Mouse (Mus musculus): ENCODE data around the gene Ppp2r5c. TPM values are rescaled to one million over a fixed set of nuclear protein-coding genes. Genes with fewer than 3 reads are reported as not detected.

The Ppp2r5c gene
- polyA plus RNA-seq, 1 experiment from 2014 or later: 72.1 TPM

DNA sequence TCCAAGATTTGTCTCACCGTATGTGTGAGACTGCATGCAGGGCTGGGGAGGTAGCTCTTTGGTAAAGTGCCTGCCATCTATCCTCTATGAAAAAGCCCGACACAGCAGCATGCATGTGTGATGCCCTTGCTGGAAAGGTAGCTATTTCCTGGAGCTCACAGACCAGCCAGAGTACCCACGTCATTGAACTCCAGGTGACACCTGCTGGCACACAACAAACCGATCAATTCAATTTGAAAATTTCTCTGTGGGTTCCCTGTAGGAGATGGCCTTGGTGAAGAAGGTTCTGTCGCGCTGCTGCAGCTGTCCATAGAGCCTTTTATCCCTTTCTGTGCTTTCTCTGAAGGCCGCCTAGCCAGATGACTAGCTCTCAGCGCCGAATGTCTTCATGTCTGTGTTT is 92.9 kb downstream of the Ppp2r5c start:
- ChIA-PET POLR2A (interaction anchor here (0.6 to 0.9 kb wide), 2 partner anchors 51 to 199 kb away, joined by 3 read pairs; no protein-coding TSS in a partner anchor), CTCF (interaction anchor here (1.3 kb wide), 1 partner anchor 9 kb away, joined by 3 read pairs; no protein-coding TSS in a partner anchor)
- ATAC-seq (no peak), DNase-seq (ENCODE audit: low read depth, low spot score) (no peak)
- TF ChIP-seq CTCF (IDR thresholded peaks at IDR 0.05): no peak
- H3K27me3 ChIP-seq: no peaks in the 10 kb centered on the region
- in situ Hi-C loops (cut with MboI; ENCODE audit: low pct_unique_long_range_greater_than_20kb): no loop called here

GRCm38 (mm10) chr12:110540273-110540672 is 93.4 kb downstream of the Ppp2r5c start:
- CTCF ChIA-PET: interaction anchor here (1.3 kb wide), 1 partner anchor 8 kb away, joined by 3 read pairs; no protein-coding TSS in a partner anchor
- ATAC-seq (no peak), DNase-seq (ENCODE audit: low read depth, low spot score) (no peak)
- TF ChIP-seq CTCF (IDR thresholded peaks at IDR 0.05): no peak
- in situ Hi-C loops (cut with MboI; ENCODE audit: low pct_unique_long_range_greater_than_20kb): no loop called here
- POLR2A ChIA-PET: interaction anchor here (0.6 to 0.9 kb wide), 2 partner anchors 51 to 199 kb away, joined by 3 read pairs; no protein-coding TSS in a partner anchor
- no peaks in the 10 kb centered on the region for H3K27me3 ChIP-seq

DNA sequence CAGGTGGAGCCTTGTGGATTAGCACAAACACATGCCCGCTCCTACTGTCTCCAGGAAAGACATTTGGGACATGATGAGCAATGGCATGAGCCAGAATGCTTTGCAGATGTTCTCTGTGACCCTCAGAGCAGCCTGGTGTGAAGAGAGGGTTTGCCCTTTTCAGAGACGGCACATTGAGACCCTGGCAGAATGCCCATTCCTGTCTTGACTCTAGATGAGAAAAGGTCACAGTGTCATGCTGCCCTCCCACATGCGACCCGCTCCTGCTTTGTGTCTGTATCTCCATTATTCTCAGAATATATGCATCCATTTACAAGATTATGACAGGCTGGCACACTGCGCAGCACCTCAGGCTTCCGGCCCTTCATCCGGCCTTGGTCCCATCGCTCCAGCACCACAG is 94.1 kb downstream of the Ppp2r5c start:
- in situ Hi-C loops (cut with MboI; ENCODE audit: low pct_unique_long_range_greater_than_20kb): no loop called here
- ChIA-PET POLR2A (no interaction called here), CTCF (no interaction called here)
- H3K27me3 ChIP-seq: no peaks in the 10 kb centered on the region
- no peak for TF ChIP-seq CTCF (IDR thresholded peaks at IDR 0.05)
- no peak for ATAC-seq
- no peak for DNase-seq (ENCODE audit: low read depth, low spot score)

- CTCF ChIA-PET: no interaction called here
- no peak for DNase-seq (ENCODE audit: low read depth, low spot score)
- no peaks in the 10 kb centered on the region for H3K27me3 ChIP-seq
- in situ Hi-C loops (cut with MboI; ENCODE audit: low pct_unique_long_range_greater_than_20kb): no loop called here
- POLR2A ChIA-PET: no interaction called here
- no peak for ATAC-seq
- no peak for TF ChIP-seq CTCF (IDR thresholded peaks at IDR 0.05)
These were observed 94.6 kb downstream of the Ppp2r5c start for GRCm38 (mm10) chr12:110541528-110541927.

- ChIA-PET CTCF (no interaction called here), POLR2A (no interaction called here)
- DNase-seq (ENCODE audit: low read depth, low spot score) (peak; percentile 77), ATAC-seq (peak; percentile 89)
- in situ Hi-C loops (cut with MboI; ENCODE audit: low pct_unique_long_range_greater_than_20kb): no loop called here
- no peaks in the 10 kb centered on the region for H3K27me3 ChIP-seq
- no peak for TF ChIP-seq CTCF (IDR thresholded peaks at IDR 0.05)
These were observed 98.3 kb downstream of the Ppp2r5c start for GRCm38 (mm10) chr12:110545040-110545701.

DNA sequence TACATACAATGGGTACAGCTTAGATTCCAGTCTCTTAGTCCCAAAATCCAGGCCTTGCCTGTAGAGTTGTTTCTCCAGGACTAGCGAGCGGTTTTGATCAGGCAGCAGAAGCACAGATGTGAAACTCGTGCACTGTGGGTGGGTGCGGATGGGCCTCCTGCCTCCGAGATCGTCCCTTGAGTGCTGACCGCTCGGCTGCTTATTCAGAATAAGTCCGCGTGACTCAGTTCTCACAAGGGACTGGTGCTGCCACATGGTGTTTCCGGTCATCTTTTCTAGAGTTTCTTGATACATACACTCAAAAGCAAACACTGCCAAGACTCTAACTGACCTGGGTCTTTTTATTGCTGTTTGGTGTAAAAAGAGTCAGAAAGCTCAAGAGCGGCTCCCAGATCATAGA is 100.7 kb downstream of the Ppp2r5c start:
- no peak for ATAC-seq
- in situ Hi-C loops (cut with MboI; ENCODE audit: low pct_unique_long_range_greater_than_20kb): no loop called here
- DNase-seq (ENCODE audit: low read depth, low spot score): no peak
- no peak for TF ChIP-seq CTCF (IDR thresholded peaks at IDR 0.05)
- CTCF ChIA-PET: no interaction called here
- POLR2A ChIA-PET: no interaction called here
- H3K27me3 ChIP-seq: no peaks in the 10 kb centered on the region

DNA sequence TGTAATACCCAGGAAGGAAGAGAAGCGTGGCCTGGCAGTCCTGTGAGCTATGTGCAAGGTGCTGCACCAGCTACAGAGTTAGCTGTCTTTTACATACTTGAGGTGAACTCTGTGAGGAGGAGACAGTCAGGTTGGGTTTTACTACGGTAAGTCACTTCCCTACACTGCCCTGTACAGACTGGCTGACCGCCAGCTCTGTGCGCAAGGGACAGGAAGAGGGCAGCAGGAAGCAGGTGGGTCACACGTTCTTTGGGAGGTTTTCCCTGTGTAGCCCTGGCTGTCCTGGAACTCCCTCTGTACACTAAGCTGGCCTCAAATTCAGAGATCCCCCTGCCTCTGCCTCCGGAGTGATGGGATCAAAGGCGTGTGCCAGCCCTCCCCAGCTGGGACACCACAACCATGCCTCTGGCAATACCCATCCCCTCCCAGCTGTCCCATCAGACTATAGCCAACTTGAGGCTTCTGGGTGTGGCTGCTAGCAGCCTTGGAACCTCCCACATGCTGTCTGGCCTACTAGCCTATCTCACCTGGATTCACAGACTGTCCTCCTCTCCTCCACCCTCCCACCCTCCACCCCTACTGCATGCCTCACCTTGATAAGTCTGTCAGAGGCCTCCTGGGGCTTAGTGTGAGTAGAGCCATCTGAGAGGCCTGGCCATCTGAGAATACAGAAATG is 102.7 kb downstream of the Ppp2r5c start:
- DNase-seq (ENCODE audit: low read depth, low spot score) (no peak), ATAC-seq (no peak)
- no peaks in the 10 kb centered on the region for H3K27me3 ChIP-seq
- in situ Hi-C loops (cut with MboI; ENCODE audit: low pct_unique_long_range_greater_than_20kb): loop anchor here (25.0 kb wide), 1 partner anchor 87 kb away; no protein-coding TSS in a partner anchor
- ChIA-PET CTCF (no interaction called here), POLR2A (no interaction called here)
- no peak for TF ChIP-seq CTCF (IDR thresholded peaks at IDR 0.05)

DNA sequence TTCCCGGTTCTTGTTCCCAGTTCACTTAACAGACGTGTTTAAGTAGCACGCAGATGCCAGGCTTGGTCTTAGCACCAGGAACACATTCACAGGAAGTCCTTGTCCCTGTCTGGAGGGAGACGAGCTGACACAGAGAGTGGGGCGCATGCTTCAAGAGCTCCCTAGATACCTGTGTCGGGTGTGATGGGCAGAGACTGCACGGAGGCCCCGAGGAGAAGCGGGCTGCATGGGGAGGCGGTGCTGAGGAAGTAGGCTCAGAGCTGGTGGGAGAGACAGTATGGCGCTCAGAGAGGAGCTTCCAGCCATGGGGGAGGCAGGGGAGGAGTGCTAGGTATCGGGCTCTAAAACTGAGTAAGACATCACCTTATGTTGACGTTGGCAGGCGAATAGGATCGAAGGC is 103.4 kb downstream of the Ppp2r5c start:
- no peaks in the 10 kb centered on the region for H3K27me3 ChIP-seq
- in situ Hi-C loops (cut with MboI; ENCODE audit: low pct_unique_long_range_greater_than_20kb): loop anchor here (25.0 kb wide), 1 partner anchor 88 kb away; no protein-coding TSS in a partner anchor
- ChIA-PET CTCF (no interaction called here), POLR2A (no interaction called here)
- TF ChIP-seq CTCF (IDR thresholded peaks at IDR 0.05): no peak
- no peak for ATAC-seq
- DNase-seq (ENCODE audit: low read depth, low spot score): no peak

DNA sequence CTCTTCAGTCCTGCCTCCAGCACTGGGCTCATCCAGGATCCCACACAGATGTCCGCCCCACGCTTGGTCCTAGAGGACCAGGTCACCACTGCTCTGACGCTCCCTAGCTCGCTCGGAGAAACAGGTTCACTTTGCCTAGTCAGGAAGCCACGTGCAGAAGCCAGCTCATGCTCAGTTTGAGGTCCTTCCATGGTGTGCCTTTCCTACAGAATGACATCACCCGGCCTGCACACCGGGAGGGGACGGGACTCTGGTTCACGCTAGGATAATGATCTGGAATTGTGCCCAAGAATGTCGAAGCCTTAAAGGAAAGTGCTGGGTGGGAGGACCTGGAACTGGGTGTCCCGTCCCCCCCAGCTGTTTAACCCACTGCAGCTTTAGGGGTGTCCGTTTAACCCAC is 105.2 kb downstream of the Ppp2r5c start:
- in situ Hi-C loops (cut with MboI; ENCODE audit: low pct_unique_long_range_greater_than_20kb): loop anchor here (25.0 kb wide), 1 partner anchor 90 kb away; no protein-coding TSS in a partner anchor
- POLR2A ChIA-PET: interaction anchor here (0.7 kb wide), 1 partner anchor 87 kb away, joined by 3 read pairs; no protein-coding TSS in a partner anchor
- CTCF ChIA-PET: interaction anchor here (1.4 to 1.6 kb wide), 2 partner anchors 21 to 98 kb away, joined by 4 to 5 read pairs; no protein-coding TSS in a partner anchor
- H3K27me3 ChIP-seq: no peaks in the 10 kb centered on the region
- no peak for TF ChIP-seq CTCF (IDR thresholded peaks at IDR 0.05)
- ATAC-seq (peak; percentile 73), DNase-seq (ENCODE audit: low read depth, low spot score) (peak; percentile 30)

DNA sequence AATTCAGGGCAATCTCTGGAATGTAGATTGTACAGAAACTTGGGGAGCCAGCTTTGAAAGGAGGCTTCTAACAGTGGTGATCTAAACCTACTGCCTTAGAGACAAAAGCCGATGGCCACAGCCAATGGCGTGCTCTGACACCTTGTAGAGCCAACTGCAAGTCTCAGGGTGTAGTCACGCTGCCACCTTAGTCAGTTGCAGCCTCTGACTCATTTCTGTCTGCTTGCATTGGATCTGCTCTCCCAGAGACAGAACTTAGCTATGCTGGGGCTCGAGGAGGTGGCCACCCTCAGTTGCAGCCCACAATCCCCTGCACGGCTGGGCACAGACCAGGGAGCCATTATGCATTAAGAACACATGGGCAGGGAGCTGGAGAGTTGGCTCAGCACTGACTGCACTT is 106.4 kb downstream of the Ppp2r5c start:
- DNase-seq (ENCODE audit: low read depth, low spot score): no peak
- H3K27me3 ChIP-seq: no peaks in the 10 kb centered on the region
- ChIA-PET POLR2A (no interaction called here), CTCF (no interaction called here)
- in situ Hi-C loops (cut with MboI; ENCODE audit: low pct_unique_long_range_greater_than_20kb): loop anchor here (25.0 kb wide), 1 partner anchor 91 kb away; no protein-coding TSS in a partner anchor
- TF ChIP-seq CTCF (IDR thresholded peaks at IDR 0.05): no peak
- no peak for ATAC-seq
